Mouse (Mus musculus): Measurements from ENCODE around the gene Ube2g2. TPM values are rescaled to one million over a fixed set of nuclear protein-coding genes. Genes with fewer than 3 reads are reported as not detected.
"Not testable (repeated sequence)": the region's sequence is repeated elsewhere in the genome, so short reads cannot be mapped to it uniquely, and the experiment has no call there.

The Ube2g2 gene
- total RNA-seq, 2 experiments from 2014 or later = 6.1 to 10.5 TPM

GRCm38 (mm10) chr10:77687021-77687420 lies 64.9 kb downstream of the Ube2g2 start:
- no peak for ATAC-seq (replicated peaks; ENCODE audit: low FRiP score, poor library complexity, severe bottlenecking)

DNA sequence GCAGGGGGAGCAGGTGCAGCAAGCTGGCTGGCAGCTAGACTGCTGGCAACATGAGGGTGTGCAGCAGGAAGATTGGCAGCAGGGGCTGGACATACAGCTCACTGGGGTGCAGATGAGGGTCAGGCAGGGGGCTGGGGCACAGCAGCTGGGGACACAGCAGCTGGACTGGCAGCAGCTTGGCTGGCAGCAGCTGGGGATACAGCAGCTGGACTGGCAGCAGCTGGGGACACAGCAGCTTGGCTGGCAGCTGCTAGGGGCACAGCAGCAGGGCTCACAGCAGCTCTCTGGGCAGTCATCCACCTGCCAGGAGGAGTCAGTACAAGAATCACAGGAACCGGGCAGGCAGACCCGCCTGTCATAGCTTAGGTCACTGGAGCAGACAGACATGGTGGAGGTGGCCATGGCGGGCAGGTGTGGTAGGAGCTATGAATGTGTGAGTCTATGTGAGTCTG lies 68.3 kb downstream of the Ube2g2 start, which contains the start of gene Gm19402:
Gene Gm19402, minus strand, starts transcription at position 402 of the 452 bp plus-strand sequence.
- ATAC-seq (replicated peaks; ENCODE audit: low FRiP score, poor library complexity, severe bottlenecking) = not testable (repeated sequence)

Other genes with a start within 250 kb of the Ube2g2 start
- not detected in 2 replicates for gene Adarb1, start 204.0 kb upstream of the Ube2g2 start, total RNA-seq (2015; ENCODE audit: low replicate concordance)
- not detected in 2 replicates for gene Adarb1, start 204.0 kb upstream of the Ube2g2 start, total RNA-seq (2017; ENCODE audit: low replicate concordance)
- 4.2 and 6.5 TPM in 2 replicates for gene Fam207a, start 106.5 kb upstream of the Ube2g2 start, total RNA-seq (2015; ENCODE audit: low replicate concordance)
- 7.1 and 12.4 TPM in 2 replicates for gene Fam207a, start 106.5 kb upstream of the Ube2g2 start, total RNA-seq (2017; ENCODE audit: low replicate concordance)
- 74.2 and 79.6 TPM in 2 replicates for gene Itgb2, start 92.0 kb upstream of the Ube2g2 start, total RNA-seq (2015; ENCODE audit: low replicate concordance)
- gene Itgb2, start 92.0 kb upstream of the Ube2g2 start, total RNA-seq (2017; ENCODE audit: low replicate concordance) = 51.4 and 55.8 TPM in 2 replicates
- 58.8 and 73.6 TPM in 2 replicates for gene Pttg1ip, start 40.6 kb upstream of the Ube2g2 start, total RNA-seq (2015; ENCODE audit: low replicate concordance)
- 72.6 and 78.0 TPM in 2 replicates for gene Pttg1ip, start 40.6 kb upstream of the Ube2g2 start, total RNA-seq (2017; ENCODE audit: low replicate concordance)
- gene Sumo3, start 16.2 kb upstream of the Ube2g2 start, total RNA-seq (2015; ENCODE audit: low replicate concordance) = 6.3 and 20.2 TPM in 2 replicates
- 30.7 and 32.1 TPM in 2 replicates for gene Sumo3, start 16.2 kb upstream of the Ube2g2 start, total RNA-seq (2017; ENCODE audit: low replicate concordance)
- not detected in 2 replicates for gene Gm49325, start 16.1 kb upstream of the Ube2g2 start, total RNA-seq (2015; ENCODE audit: low replicate concordance)
- gene Gm49325, start 16.1 kb upstream of the Ube2g2 start, total RNA-seq (2017; ENCODE audit: low replicate concordance) = not detected in 2 replicates
- not detected in 2 replicates for gene Tspear, start 64.3 kb downstream of the Ube2g2 start, total RNA-seq (2015; ENCODE audit: low replicate concordance)
- gene Tspear, start 64.3 kb downstream of the Ube2g2 start, total RNA-seq (2017; ENCODE audit: low replicate concordance) = not detected in 2 replicates
- gene Gm19402, start 68.5 kb downstream of the Ube2g2 start, total RNA-seq (2015; ENCODE audit: low replicate concordance) = not detected in 2 replicates
- gene Gm19402, start 68.5 kb downstream of the Ube2g2 start, total RNA-seq (2017; ENCODE audit: low replicate concordance) = not detected in 2 replicates
- not detected in 2 replicates for gene Gm9508, start 75.0 kb downstream of the Ube2g2 start, total RNA-seq (2015; ENCODE audit: low replicate concordance)
- not detected in 2 replicates for gene Gm9508, start 75.0 kb downstream of the Ube2g2 start, total RNA-seq (2017; ENCODE audit: low replicate concordance)
- not detected in 2 replicates for gene Gm10272, start 84.4 kb downstream of the Ube2g2 start, total RNA-seq (2015; ENCODE audit: low replicate concordance)
- gene Gm10272, start 84.4 kb downstream of the Ube2g2 start, total RNA-seq (2017; ENCODE audit: low replicate concordance) = not detected in 2 replicates
- not detected in 2 replicates for gene Gm10024, start 89.2 kb downstream of the Ube2g2 start, total RNA-seq (2015; ENCODE audit: low replicate concordance)
- gene Gm10024, start 89.2 kb downstream of the Ube2g2 start, total RNA-seq (2017; ENCODE audit: low replicate concordance) = not detected in 2 replicates
- gene Gm10142, start 93.5 kb downstream of the Ube2g2 start, total RNA-seq (2015; ENCODE audit: low replicate concordance) = not detected in 2 replicates
- gene Gm10142, start 93.5 kb downstream of the Ube2g2 start, total RNA-seq (2017; ENCODE audit: low replicate concordance) = not detected in 2 replicates
- gene Krtap12-1, start 98.3 kb downstream of the Ube2g2 start, total RNA-seq (2015; ENCODE audit: low replicate concordance) = not detected in 2 replicates
- not detected in 2 replicates for gene Krtap12-1, start 98.3 kb downstream of the Ube2g2 start, total RNA-seq (2017; ENCODE audit: low replicate concordance)
- not detected in 2 replicates for gene Gm10100, start 104.2 kb downstream of the Ube2g2 start, total RNA-seq (2015; ENCODE audit: low replicate concordance)
- not detected in 2 replicates for gene Gm10100, start 104.2 kb downstream of the Ube2g2 start, total RNA-seq (2017; ENCODE audit: low replicate concordance)
- gene Gm18596, start 120.4 kb downstream of the Ube2g2 start, total RNA-seq (2015; ENCODE audit: low replicate concordance) = not detected in 2 replicates
- not detected in 2 replicates for gene Gm18596, start 120.4 kb downstream of the Ube2g2 start, total RNA-seq (2017; ENCODE audit: low replicate concordance)
- gene Gm9736, start 129.1 kb downstream of the Ube2g2 start, total RNA-seq (2015; ENCODE audit: low replicate concordance) = not detected in 2 replicates
- not detected in 2 replicates for gene Gm9736, start 129.1 kb downstream of the Ube2g2 start, total RNA-seq (2017; ENCODE audit: low replicate concordance)
- not detected in 2 replicates for gene Gm3233, start 137.4 kb downstream of the Ube2g2 start, total RNA-seq (2015; ENCODE audit: low replicate concordance)
- gene Gm3233, start 137.4 kb downstream of the Ube2g2 start, total RNA-seq (2017; ENCODE audit: low replicate concordance) = not detected in 2 replicates
- gene Gm3238, start 149.1 kb downstream of the Ube2g2 start, total RNA-seq (2015; ENCODE audit: low replicate concordance) = not detected in 2 replicates
- not detected in 2 replicates for gene Gm3238, start 149.1 kb downstream of the Ube2g2 start, total RNA-seq (2017; ENCODE audit: low replicate concordance)
- not detected in 2 replicates for gene Gm7138, start 154.7 kb downstream of the Ube2g2 start, total RNA-seq (2015; ENCODE audit: low replicate concordance)
- gene Gm7138, start 154.7 kb downstream of the Ube2g2 start, total RNA-seq (2017; ENCODE audit: low replicate concordance) = not detected in 2 replicates
- gene Gm3250, start 160.3 kb downstream of the Ube2g2 start, total RNA-seq (2015; ENCODE audit: low replicate concordance) = not detected in 2 replicates
- not detected in 2 replicates for gene Gm3250, start 160.3 kb downstream of the Ube2g2 start, total RNA-seq (2017; ENCODE audit: low replicate concordance)
- not detected in 2 replicates for gene Gm7137, start 165.9 kb downstream of the Ube2g2 start, total RNA-seq (2015; ENCODE audit: low replicate concordance)
- gene Gm7137, start 165.9 kb downstream of the Ube2g2 start, total RNA-seq (2017; ENCODE audit: low replicate concordance) = not detected in 2 replicates
- not detected in 2 replicates for gene Gm9639, start 172.8 kb downstream of the Ube2g2 start, total RNA-seq (2015; ENCODE audit: low replicate concordance)
- gene Gm9639, start 172.8 kb downstream of the Ube2g2 start, total RNA-seq (2017; ENCODE audit: low replicate concordance) = not detected in 2 replicates
- gene Gm19668, start 176.9 kb downstream of the Ube2g2 start, total RNA-seq (2015; ENCODE audit: low replicate concordance) = not detected in 2 replicates
- gene Gm19668, start 176.9 kb downstream of the Ube2g2 start, total RNA-seq (2017; ENCODE audit: low replicate concordance) = not detected in 2 replicates
- gene Gm9507, start 189.6 kb downstream of the Ube2g2 start, total RNA-seq (2015; ENCODE audit: low replicate concordance) = not detected in 2 replicates
- gene Gm9507, start 189.6 kb downstream of the Ube2g2 start, total RNA-seq (2017; ENCODE audit: low replicate concordance) = not detected in 2 replicates
- gene Gm2696, start 192.4 kb downstream of the Ube2g2 start, total RNA-seq (2015; ENCODE audit: low replicate concordance) = not detected in 2 replicates
- not detected in 2 replicates for gene Gm2696, start 192.4 kb downstream of the Ube2g2 start, total RNA-seq (2017; ENCODE audit: low replicate concordance)
- not detected in 2 replicates for gene Krtap10-4, start 204.8 kb downstream of the Ube2g2 start, total RNA-seq (2015; ENCODE audit: low replicate concordance)
- not detected in 2 replicates for gene Krtap10-4, start 204.8 kb downstream of the Ube2g2 start, total RNA-seq (2017; ENCODE audit: low replicate concordance)
- gene Krtap10-10, start 213.7 kb downstream of the Ube2g2 start, total RNA-seq (2015; ENCODE audit: low replicate concordance) = not detected in 2 replicates
- not detected in 2 replicates for gene Krtap10-10, start 213.7 kb downstream of the Ube2g2 start, total RNA-seq (2017; ENCODE audit: low replicate concordance)
- not detected in 2 replicates for gene Gm36176, start 224.5 kb downstream of the Ube2g2 start, total RNA-seq (2015; ENCODE audit: low replicate concordance)
- gene Gm36176, start 224.5 kb downstream of the Ube2g2 start, total RNA-seq (2017; ENCODE audit: low replicate concordance) = not detected in 2 replicates
- gene Gm10318, start 230.6 kb downstream of the Ube2g2 start, total RNA-seq (2015; ENCODE audit: low replicate concordance) = not detected in 2 replicates
- gene Gm10318, start 230.6 kb downstream of the Ube2g2 start, total RNA-seq (2017; ENCODE audit: low replicate concordance) = not detected in 2 replicates
- gene Gm3285, start 239.7 kb downstream of the Ube2g2 start, total RNA-seq (2015; ENCODE audit: low replicate concordance) = not detected in 2 replicates
- gene Gm3285, start 239.7 kb downstream of the Ube2g2 start, total RNA-seq (2017; ENCODE audit: low replicate concordance) = not detected in 2 replicates

Data from erythroblast, adult 5-6 weeks (primary cell).